Mouse (Mus musculus) liver, embryonic 14 days (tissue): ENCODE measurements around the gene Nab1. TPM values are rescaled to one million over a fixed set of nuclear protein-coding genes. Genes with fewer than 3 reads are reported as not detected.

Experiments
- polyA plus RNA-seq: library from polyadenylated mRNA; depleted of rRNA; stranded (reverse); fragments of >200 nt; gene quantifications from 2 replicates; pipeline ENCODE4 v1.2.3, GENCODE M21; 2012; rRNA removed

The Nab1 gene
- 7.2 and 8.5 TPM in 2 replicates for polyA plus RNA-seq

DNA sequence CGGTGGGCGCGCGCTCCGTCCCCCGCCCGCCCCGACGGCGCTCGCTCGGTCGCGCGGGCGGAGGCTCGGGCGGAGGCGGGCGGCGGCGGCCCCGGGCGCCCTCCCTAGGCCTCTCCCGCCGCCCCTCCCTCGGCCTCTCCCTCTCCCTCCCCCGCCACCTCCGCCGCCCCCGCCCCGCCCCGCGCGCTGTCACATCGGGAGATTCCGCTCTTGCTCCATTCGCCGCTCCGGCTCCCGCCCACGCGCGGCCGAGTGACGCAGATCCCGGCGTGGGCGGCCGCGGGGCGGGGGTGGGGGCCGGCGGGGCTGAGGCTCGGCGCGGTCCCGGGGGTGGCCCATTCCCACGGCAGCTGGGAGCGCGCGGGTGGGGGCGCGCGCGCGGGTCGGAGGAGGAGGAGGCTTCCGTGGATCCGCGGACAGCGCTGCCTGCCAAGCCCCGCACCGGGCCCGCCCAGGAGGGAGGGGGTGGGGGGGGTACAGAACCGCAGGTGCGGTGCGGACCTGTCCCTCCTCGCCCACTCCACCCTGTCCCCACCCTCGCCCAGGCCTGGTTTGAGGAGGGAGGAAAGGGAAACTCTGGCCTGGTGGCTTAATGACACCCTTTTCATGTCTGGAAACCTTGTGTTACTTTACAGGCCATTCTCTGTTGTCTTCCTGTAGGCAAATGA lies at the start of gene Nab1:
Gene Nab1, minus strand, starts transcription at position 366 of the 668 bp plus-strand sequence.

Other genes with a start within 250 kb of the Nab1 start
- gene Nemp2, start 130.0 kb upstream of the Nab1 start, polyA plus RNA-seq: 2.5 and 3.0 TPM in 2 replicates
- gene Mfsd6, start 226.8 kb upstream of the Nab1 start, polyA plus RNA-seq: 0.45 and 0.49 TPM in 2 replicates